8 mouse cellular contexts compared by ENCODE assay signal in genomic region chr11:121702111-121702894, GRCm38 (mm10). TPM values are rescaled to one million over a fixed set of nuclear protein-coding genes. Genes with fewer than 3 reads are reported as not detected.
DNase-seq lines count a peak whose midpoint lies in the region; ATAC-seq and TF ChIP-seq lines count a peak whose summit lies in the region.

No protein-coding gene starts in this region.

- peak; percentile 33 for DNase-seq in MEL-GATA-1-ER (ENCODE audit: extremely low read depth, low read depth)
- DNase-seq in cerebellum, adult 8-10 months, result peak; percentile 69
- peak; percentile 72 for DNase-seq in forelimb bud, embryonic 11.5 days (ENCODE audit: low read depth, low spot score)
- DNase-seq in heart, postnatal 4 days, result peak; percentile 96
- peak; percentile 33 for DNase-seq in layer of hippocampus, adult 9-10 months (ENCODE audit: low spot score)
- peak; percentile 41 for DNase-seq in thymus, postnatal 14 days

- H3K4me2 ChIP-seq in lung, embryonic 15.5 days, result peak overlapping the region; percentile 98

- WGBS in lung, embryonic 15.5 days, result under 1% methylated on average over 59 of the region's 69 CpGs
- WGBS in olfactory bulb, adult 2 months, result 2% methylated on average over 69 of the region's 69 CpGs

- H3K27me3 ChIP-seq in lung, embryonic 15.5 days, result peaks cover 7% of the 10 kb centered on the region; the same call in 1 of the 2 replicates

- peak; percentile 95 for ATAC-seq in lung, embryonic 15.5 days (ENCODE audit: borderline replicate concordance, extremely low read depth, low FRiP score, low TSS enrichment)

- peak overlapping the region; percentile 82 for H3K27ac ChIP-seq in lung, embryonic 15.5 days
- no peak overlapping the region for H3K27ac ChIP-seq in olfactory bulb, adult 2 months (ENCODE audit: insufficient read depth, low read depth, low read length)

- H3K4me3 ChIP-seq in lung, embryonic 15.5 days, result peak overlapping the region; percentile 84
- peak overlapping the region; percentile 57 for H3K4me3 ChIP-seq in olfactory bulb, adult 2 months (ENCODE audit: insufficient read depth, low read depth, low read length)

- peaks cover 36% of the 10 kb centered on the region for H3K4me1 ChIP-seq in lung, embryonic 15.5 days
- peaks cover 25% of the 10 kb centered on the region for H3K4me1 ChIP-seq in olfactory bulb, adult 2 months (ENCODE audit: control insufficient read depth, insufficient read depth, low read length)

- H3K9me3 ChIP-seq in lung, embryonic 15.5 days, result no peaks in the 10 kb centered on the region

- H3K9ac ChIP-seq in lung, embryonic 15.5 days, result peak overlapping the region; percentile 71

- TF ChIP-seq CTCF in olfactory bulb, adult 2 months (IDR thresholded peaks at IDR 0.05; ENCODE audit: insufficient read depth, low read depth, low read length), result no peak

- no peak for TF ChIP-seq POLR2A in olfactory bulb, adult 2 months (IDR thresholded peaks at IDR 0.05; ENCODE audit: insufficient read depth, low read depth, low read length)

- no peaks in the 10 kb centered on the region for H3K36me3 ChIP-seq in lung, embryonic 15.5 days

RNA-seq across cellular contexts. Expression of gene Metrnl, which starts 1.0 kb away (rescaled TPM):
- total RNA-seq in heart, postnatal 4 days (2021), result 10 to 100 TPM; 15.4 to 17.3 TPM
- polyA plus RNA-seq in lung, embryonic 15.5 days (2015; fragmentation: Nextera tagmentation; extraction: Ambion mirVana), result 27.6 and 28.2 TPM in 2 replicates
- polyA plus RNA-seq in olfactory bulb, adult 2 months (2012; ENCODE audit: insufficient read depth, insufficient read length, low replicate concordance, missing spikeins), result not detected in 2 replicates

RNA-seq across cellular contexts. Expression of gene B3gntl1, which starts 29.4 kb away (rescaled TPM):
- total RNA-seq in heart, postnatal 4 days (2021), result 1 to 10 TPM; 4.4 to 4.6 TPM
- 6.9 and 8.0 TPM in 2 replicates for polyA plus RNA-seq in lung, embryonic 15.5 days (2015; fragmentation: Nextera tagmentation; extraction: Ambion mirVana)
- not detected in 2 replicates for polyA plus RNA-seq in olfactory bulb, adult 2 months (2012; ENCODE audit: insufficient read depth, insufficient read length, low replicate concordance, missing spikeins)

Comparison
In these comparisons a context has a peak if more than half of its experiments do, and no peak if none do; other contexts are left out.
1. DNase-seq: peak in every context shown above with its lines; median percentile 96 in heart, postnatal 4 days; 72 in forelimb bud, embryonic 11.5 days; 69 in cerebellum, adult 8-10 months; 41 in thymus, postnatal 14 days; 33 in MEL-GATA-1-ER; 33 in layer of hippocampus, adult 9-10 months.
2. RNA of gene Metrnl, which starts 1.0 kb away (polyA plus RNA-seq): 27.6 to 28.2 TPM in lung, embryonic 15.5 days; not detected in olfactory bulb, adult 2 months; every median in the first group is over 10 times any median in the second.